Comparison of ENCODE assay signal across 10 mouse cellular contexts in the genomic region with DNA sequence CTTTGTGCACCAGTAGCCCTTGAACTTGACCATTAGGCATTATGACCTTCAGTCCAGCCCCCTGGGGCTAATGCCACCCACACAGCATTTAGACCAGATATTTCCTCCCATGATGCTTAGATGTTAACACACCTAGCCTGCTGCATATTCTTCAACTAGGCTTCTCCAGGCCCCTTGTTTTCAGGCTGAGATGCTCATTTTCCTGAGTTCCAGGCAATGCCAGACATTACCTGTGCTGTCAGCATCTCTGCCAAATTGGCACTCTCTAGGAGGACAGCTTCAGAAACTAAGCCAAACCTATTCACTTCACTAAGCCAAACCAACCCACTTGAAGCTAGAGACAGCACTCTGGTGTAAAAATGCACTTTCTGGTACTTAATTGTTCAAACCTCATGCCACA. TPM values are rescaled to one million over a fixed set of nuclear protein-coding genes. Genes with fewer than 3 reads are reported as not detected.
DNase-seq lines count a peak whose midpoint lies in the region; ATAC-seq and TF ChIP-seq lines count a peak whose summit lies in the region.
"Had no signal": no experiment of that assay in that cellular context is flagged by ENCODE, and none has a peak within 500 bp of the region (broad histone marks: within the 10 kb centered on the region; RNA-seq: fewer than 3 reads in every experiment).

No protein-coding gene starts in this region.

- H3K36me3 ChIP-seq in heart, embryonic 15.5 days = no peaks in the 10 kb centered on the region
- no peaks in the 10 kb centered on the region for H3K36me3 ChIP-seq in forebrain, embryonic 15.5 days
- no peaks in the 10 kb centered on the region for H3K36me3 ChIP-seq in midbrain, embryonic 10.5 days

- no peak for TF ChIP-seq POLR2A in cortical plate, adult 2 months (IDR thresholded peaks at IDR 0.05; ENCODE audit: extremely low read depth, insufficient read depth, low read length)

- H3K27ac ChIP-seq in heart, embryonic 15.5 days = no peak overlapping the region
- H3K27ac ChIP-seq in cortical plate, adult 2 months (ENCODE audit: insufficient read depth, low read length) = no peak overlapping the region
- H3K27ac ChIP-seq in forebrain, embryonic 15.5 days (replicated peaks) = no peak overlapping the region
- no peak overlapping the region for H3K27ac ChIP-seq in midbrain, embryonic 10.5 days (replicated peaks)

- no peaks in the 10 kb centered on the region for H3K9me3 ChIP-seq in heart, embryonic 15.5 days (replicated peaks)
- H3K9me3 ChIP-seq in forebrain, embryonic 15.5 days = no peaks in the 10 kb centered on the region
- no peaks in the 10 kb centered on the region for H3K9me3 ChIP-seq in midbrain, embryonic 10.5 days (replicated peaks)

- no peak overlapping the region for H3K9ac ChIP-seq in heart, embryonic 15.5 days
- no peak overlapping the region; the same call in 1 of the 2 replicates for H3K9ac ChIP-seq in forebrain, embryonic 15.5 days (replicated peaks)

- intact Hi-C loops in heart, postnatal 25 days (cut with DNase I) = loop anchor here (10.0 kb wide), 1 partner anchor 178 kb away; no protein-coding TSS in a partner anchor

- H3K4me2 ChIP-seq in heart, embryonic 15.5 days = peak overlapping the region; percentile 97
- H3K4me2 ChIP-seq in forebrain, embryonic 15.5 days (replicated peaks) = peak overlapping the region; percentile 99

- ATAC-seq in heart, embryonic 15.5 days (replicated peaks; ENCODE audit: insufficient number of reproducible peaks, insufficient read depth, low FRiP score, low read depth) = no peak
- no peak for ATAC-seq in forebrain, embryonic 15.5 days (replicated peaks)

- no peak for DNase-seq in heart, postnatal 25 days (ENCODE audit: low spot score)
- no peak for DNase-seq in midbrain, embryonic 10.5 days (ENCODE audit: low spot score)
- DNase-seq in right cerebral cortex, adult 2 months (ENCODE audit: low spot score in 2 of 2) = no peak
- no peak for DNase-seq in spleen, adult 18-20 months
- no peak for DNase-seq in T-cell, adult 2 months (ENCODE audit: low spot score)
- DNase-seq: adrenal gland, postnatal 14 days had no signal

- TF ChIP-seq CTCF in cortical plate, adult 2 months (IDR thresholded peaks at IDR 0.05; ENCODE audit: extremely low read depth, insufficient read depth, low read length) = no peak

- H3K4me1 ChIP-seq in heart, embryonic 15.5 days (replicated peaks) = peaks cover 17% of the 10 kb centered on the region
- H3K4me1 ChIP-seq in cortical plate, adult 2 months (ENCODE audit: control insufficient read depth, insufficient read depth, low read length) = no peaks in the 10 kb centered on the region
- H3K4me1 ChIP-seq in forebrain, embryonic 15.5 days = peaks cover 36% of the 10 kb centered on the region
- peaks cover 31% of the 10 kb centered on the region for H3K4me1 ChIP-seq in midbrain, embryonic 10.5 days

- peaks cover 8% of the 10 kb centered on the region; the same call in 1 of the 2 replicates for H3K27me3 ChIP-seq in heart, embryonic 15.5 days
- H3K27me3 ChIP-seq in forebrain, embryonic 15.5 days = peaks cover 22% of the 10 kb centered on the region; the same call in 1 of the 2 replicates
- H3K27me3 ChIP-seq in midbrain, embryonic 10.5 days (ENCODE audit: low read depth, poor library complexity, severe bottlenecking) = peaks cover 43% of the 10 kb centered on the region

- H3K4me3 ChIP-seq in heart, embryonic 15.5 days = peak overlapping the region; percentile 69
- H3K4me3 ChIP-seq in cortical plate, adult 2 months (ENCODE audit: insufficient read depth, low read length) = peak overlapping the region; percentile 76
- H3K4me3 ChIP-seq in forebrain, embryonic 15.5 days = peak overlapping the region; percentile 69
- H3K4me3 ChIP-seq in midbrain, embryonic 10.5 days = peak overlapping the region; percentile 81
- H3K4me3 ChIP-seq: erythroblast, embryonic 14.5 days had no signal

RNA-seq across cellular contexts. Expression of gene Samd5, which starts 1.7 kb away (rescaled TPM):
- polyA plus RNA-seq in heart, embryonic 15.5 days (2015; fragmentation: Nextera tagmentation; extraction: Ambion mirVana) = 2.7 and 3.5 TPM in 2 replicates
- 1 to 10 TPM; 3.4 to 5.3 TPM for total RNA-seq in heart, postnatal 25 days (2021)
- polyA plus RNA-seq in cortical plate, adult 2 months (2012; rRNA removed) = 6.8 and 6.9 TPM in 2 replicates
- 3.6 and 3.8 TPM in 2 replicates for polyA plus RNA-seq in forebrain, embryonic 15.5 days (2015; fragmentation: Nextera tagmentation; extraction: Ambion mirVana)
- polyA plus RNA-seq in midbrain, embryonic 10.5 days (2016; fragmentation: Nextera tagmentation; extraction: Ambion mirVana) = 6.0 and 7.1 TPM in 2 replicates
- polyA plus RNA-seq: erythroblast, embryonic 14.5 days had no signal
